In genomic region chr11:77196181-77197143, GRCm38 (mm10) we compare ENCODE assay signal across 8 mouse cellular contexts. TPM values are rescaled to one million over a fixed set of nuclear protein-coding genes. Genes with fewer than 3 reads are reported as not detected.
DNase-seq lines count a peak whose midpoint lies in the region; ATAC-seq and TF ChIP-seq lines count a peak whose summit lies in the region.

No protein-coding gene starts in this region.

- H3K9ac ChIP-seq in heart, embryonic 12.5 days, result no peak overlapping the region
- H3K9ac ChIP-seq in heart, embryonic 16.5 days (ENCODE audit: low read length), result no peak overlapping the region
- H3K9ac ChIP-seq in liver, adult 2 months (ENCODE audit: low read depth, low read length), result no peak overlapping the region
- no peak overlapping the region for H3K9ac ChIP-seq in forebrain, embryonic 14.5 days (ENCODE audit: low read length)

- no peaks in the 10 kb centered on the region for H3K27me3 ChIP-seq in heart, embryonic 12.5 days (replicated peaks)
- H3K27me3 ChIP-seq in heart, embryonic 16.5 days (ENCODE audit: control insufficient read depth, insufficient read depth, low read length), result no peaks in the 10 kb centered on the region
- no peaks in the 10 kb centered on the region for H3K27me3 ChIP-seq in liver, adult 2 months (ENCODE audit: control insufficient read depth, insufficient read depth, low read length)
- H3K27me3 ChIP-seq in forebrain, embryonic 14.5 days (replicated peaks; ENCODE audit: control insufficient read depth, insufficient read depth, low read length), result no peaks in the 10 kb centered on the region

- DNase-seq in heart, postnatal 10 days, result no peak
- DNase-seq in liver, adult 2 months (ENCODE audit: extremely low read depth, low read depth, low spot score), result peak; percentile 30
- no peak for DNase-seq in forebrain, embryonic 14.5 days (ENCODE audit: low spot score)
- no peak for DNase-seq in gastrocnemius, postnatal 36 days

- no peaks in the 10 kb centered on the region for H3K79me2 ChIP-seq in liver, adult 2 months (ENCODE audit: control insufficient read depth, insufficient read depth, low read length)

- no peaks in the 10 kb centered on the region for H3K9me3 ChIP-seq in heart, embryonic 12.5 days (replicated peaks)
- no peaks in the 10 kb centered on the region for H3K9me3 ChIP-seq in heart, embryonic 16.5 days (replicated peaks; ENCODE audit: control insufficient read depth, low read length)
- H3K9me3 ChIP-seq in forebrain, embryonic 14.5 days (replicated peaks; ENCODE audit: control insufficient read depth, low read length), result no peaks in the 10 kb centered on the region

- no peak for TF ChIP-seq POLR2A in liver, adult 2 months (IDR thresholded peaks at IDR 0.05; ENCODE audit: extremely low read depth, insufficient read depth, low read length)

- peaks cover 22% of the 10 kb centered on the region for H3K4me1 ChIP-seq in heart, embryonic 12.5 days (replicated peaks)
- H3K4me1 ChIP-seq in heart, embryonic 16.5 days (ENCODE audit: control insufficient read depth, insufficient read depth, low read length), result peaks cover 31% of the 10 kb centered on the region
- peaks cover 2% of the 10 kb centered on the region; the same call in 1 of the 2 replicates for H3K4me1 ChIP-seq in liver, adult 2 months (ENCODE audit: control insufficient read depth, insufficient read depth, low read length)
- peaks cover 14% of the 10 kb centered on the region for H3K4me1 ChIP-seq in forebrain, embryonic 14.5 days (ENCODE audit: control insufficient read depth, insufficient read depth, low read length)

- 38% methylated on average over 4 of the region's 4 CpGs for WGBS in heart, embryonic 12.5 days
- 35% methylated on average over 4 of the region's 4 CpGs for WGBS in heart, embryonic 16.5 days
- 43% methylated on average over 4 of the region's 4 CpGs for WGBS in liver, adult 2 months
- 40% methylated on average over 4 of the region's 4 CpGs for WGBS in forebrain, embryonic 14.5 days

- no peaks in the 10 kb centered on the region for H3K36me3 ChIP-seq in heart, embryonic 12.5 days
- no peaks in the 10 kb centered on the region for H3K36me3 ChIP-seq in heart, embryonic 16.5 days (ENCODE audit: control insufficient read depth, insufficient read depth)
- no peaks in the 10 kb centered on the region for H3K36me3 ChIP-seq in liver, adult 2 months (ENCODE audit: control insufficient read depth, insufficient read depth, low read length)
- H3K36me3 ChIP-seq in forebrain, embryonic 14.5 days (ENCODE audit: control insufficient read depth, insufficient read depth, low read length), result no peaks in the 10 kb centered on the region

- no peak for ATAC-seq in heart, embryonic 12.5 days (ENCODE audit: insufficient number of reproducible peaks, low FRiP score)
- ATAC-seq in heart, embryonic 16.5 days (replicated peaks; ENCODE audit: extremely low read depth, insufficient read depth, low FRiP score), result no peak
- ATAC-seq in neutrophil, adult 5-6 weeks (ENCODE audit: extremely low read depth, insufficient number of reproducible peaks, low FRiP score, poor library complexity, severe bottlenecking), result peak; percentile 98
- no peak for ATAC-seq in forebrain, embryonic 14.5 days
- no peak for ATAC-seq in erythroblast, adult 5-6 weeks (replicated peaks; ENCODE audit: low FRiP score, poor library complexity, severe bottlenecking)

- H3K4me2 ChIP-seq in heart, embryonic 12.5 days, result no peak overlapping the region
- no peak overlapping the region for H3K4me2 ChIP-seq in heart, embryonic 16.5 days (ENCODE audit: low read depth, low read length)
- no peak overlapping the region for H3K4me2 ChIP-seq in forebrain, embryonic 14.5 days (ENCODE audit: low read length)

- no peak overlapping the region for H3K4me3 ChIP-seq in heart, embryonic 12.5 days
- no peak overlapping the region for H3K4me3 ChIP-seq in heart, embryonic 16.5 days (ENCODE audit: low read length)
- no peak overlapping the region for H3K4me3 ChIP-seq in liver, adult 2 months (ENCODE audit: insufficient read depth, low read depth, low read length)
- no peak overlapping the region for H3K4me3 ChIP-seq in forebrain, embryonic 14.5 days (ENCODE audit: low read depth, low read length)

- intact Hi-C loops in heart, postnatal 10 days (cut with DNase I), result no loop called here
- intact Hi-C loops in gastrocnemius, postnatal 36 days (cut with DNase I), result no loop called here

- H3K27ac ChIP-seq in heart, embryonic 12.5 days (ENCODE audit: poor library complexity, severe bottlenecking), result peak overlapping the region; percentile 60
- H3K27ac ChIP-seq in heart, embryonic 16.5 days (ENCODE audit: low read length), result peak overlapping the region; percentile 76
- H3K27ac ChIP-seq in liver, adult 2 months (replicated peaks; ENCODE audit: insufficient read depth, low read depth, low read length), result no peak overlapping the region
- no peak overlapping the region for H3K27ac ChIP-seq in forebrain, embryonic 14.5 days (ENCODE audit: low read depth, low read length)

- no peak for TF ChIP-seq CTCF in liver, adult 2 months (IDR thresholded peaks at IDR 0.05; ENCODE audit: low read depth, low read length)

RNA-seq across cellular contexts. Expression of gene Efcab5, which starts 7.7 kb away (rescaled TPM):
- 0.11 and 0.54 TPM in 2 replicates for polyA plus RNA-seq in heart, embryonic 12.5 days (2016; fragmentation: Nextera tagmentation; extraction: Ambion mirVana)
- total RNA-seq in heart, postnatal 10 days (2021), result under 1 TPM; 0.57 to 0.69 TPM
- 0.35 and 0.44 TPM in 2 replicates for polyA plus RNA-seq in heart, embryonic 16.5 days (2015; fragmentation: Nextera tagmentation; extraction: Ambion mirVana)
- total RNA-seq in liver, adult 2 months (2014; rRNA removed), result 0.07 and 0.09 TPM in 2 replicates
- not detected in 2 replicates for polyA plus RNA-seq in liver, adult 2 months (2012; rRNA removed)
- 3.4 and 5.0 TPM in 2 replicates for total RNA-seq in neutrophil, adult 5-6 weeks (2017)
- 0.49 and 0.74 TPM in 2 replicates for polyA plus RNA-seq in forebrain, embryonic 14.5 days (2014; fragmentation: Nextera tagmentation; extraction: Ambion mirVana)
- under 1 TPM; 0.10 TPM for total RNA-seq in gastrocnemius, postnatal 36 days (2021)
- not detected in 2 replicates for total RNA-seq in erythroblast, adult 5-6 weeks (2015; ENCODE audit: low replicate concordance)
- 1.3 and 1.8 TPM in 2 replicates for total RNA-seq in erythroblast, adult 5-6 weeks (2017; ENCODE audit: low replicate concordance)

RNA-seq across cellular contexts. Expression of gene Ssh2, which starts 19.6 kb away (rescaled TPM):
- polyA plus RNA-seq in heart, embryonic 12.5 days (2016; fragmentation: Nextera tagmentation; extraction: Ambion mirVana), result 29.8 and 33.4 TPM in 2 replicates
- total RNA-seq in heart, postnatal 10 days (2021), result 10 to 100 TPM; 97.0 to 97.2 TPM
- polyA plus RNA-seq in heart, embryonic 16.5 days (2015; fragmentation: Nextera tagmentation; extraction: Ambion mirVana), result 25.1 and 25.5 TPM in 2 replicates
- 19.8 and 20.1 TPM in 2 replicates for total RNA-seq in liver, adult 2 months (2014; rRNA removed)
- 3.4 and 3.7 TPM in 2 replicates for polyA plus RNA-seq in liver, adult 2 months (2012; rRNA removed)
- 408 and 463 TPM in 2 replicates for total RNA-seq in neutrophil, adult 5-6 weeks (2017)
- polyA plus RNA-seq in forebrain, embryonic 14.5 days (2014; fragmentation: Nextera tagmentation; extraction: Ambion mirVana), result 15.5 and 18.7 TPM in 2 replicates
- 10 to 100 TPM; 39.4 to 43.4 TPM for total RNA-seq in gastrocnemius, postnatal 36 days (2021)
- 10.8 and 16.7 TPM in 2 replicates for total RNA-seq in erythroblast, adult 5-6 weeks (2015; ENCODE audit: low replicate concordance)
- total RNA-seq in erythroblast, adult 5-6 weeks (2017; ENCODE audit: low replicate concordance), result 10.9 and 20.6 TPM in 2 replicates

Comparison
In these comparisons a context has a peak if more than half of its experiments do, and no peak if none do; other contexts are left out.
1. H3K27ac ChIP-seq: peak in heart, embryonic 12.5 days (single experiment) and heart, embryonic 16.5 days (single experiment); none in liver, adult 2 months (single experiment) and forebrain, embryonic 14.5 days (single experiment).